Mouse (Mus musculus) intestine, postnatal 0 days (tissue): ENCODE measurements around the gene Slc18a3. TPM values are rescaled to one million over a fixed set of nuclear protein-coding genes. Genes with fewer than 3 reads are reported as not detected.
A peak's percentile ranks its signal among the peaks of the same experiment; 100 is the strongest.

ENCODE experiments used
- ATAC-seq: fragments of 200-750 bp; cut with Nextera tagmentation; 2 replicates; pipeline ENCODE4 v1.8.0; 2017; ENCODE audit warnings: mild to moderate bottlenecking, moderate TSS enrichment, moderate library complexity
- H3K27ac ChIP-seq: fragments of 300-500 bp; sonication (generic); 2 replicates; pipeline ENCODE4 v1.5.1; 2014; ENCODE audit warnings: mild to moderate bottlenecking, low read depth, low read length, moderate library complexity
- H3K27me3 ChIP-seq: fragments of 300-500 bp; sonication (generic); replicated peaks from 2 replicates; pipeline ENCODE4 v1.6.1; 2014; ENCODE audit warnings: low read length, mixed read lengths; ENCODE audit not compliant: control insufficient read depth, insufficient read depth
- H3K36me3 ChIP-seq: fragments of 300-500 bp; sonication (generic); 2 replicates; pipeline ENCODE4 v1.6.1; 2014; ENCODE audit warnings: mild to moderate bottlenecking, moderate library complexity; ENCODE audit not compliant: control insufficient read depth, insufficient read depth
- H3K4me1 ChIP-seq: fragments of 300-500 bp; sonication (generic); replicated peaks from 2 replicates; pipeline ENCODE4 v1.6.1; 2014; ENCODE audit warnings: antibody characterized with exemption, low read length, mixed read lengths; ENCODE audit not compliant: control insufficient read depth, insufficient read depth
- H3K4me2 ChIP-seq: fragments of 300-500 bp; sonication (generic); replicated peaks from 2 replicates; pipeline ENCODE4 v1.6.1; 2014; ENCODE audit warnings: low read depth, mild to moderate bottlenecking, moderate library complexity
- H3K4me3 ChIP-seq: fragments of 300-500 bp; sonication (generic); 2 replicates; pipeline ENCODE4 v1.5.1; 2014; ENCODE audit warnings: low read depth, low read length
- H3K9ac ChIP-seq: fragments of 300-500 bp; sonication (generic); 2 replicates; pipeline ENCODE4 v1.6.1; 2014; ENCODE audit warnings: mild to moderate bottlenecking, low read depth, low read length
- H3K9me3 ChIP-seq: fragments of 300-500 bp; sonication (generic); 2 replicates; pipeline ENCODE4 v1.6.1; 2016; ENCODE audit warnings: mixed run types; ENCODE audit not compliant: control insufficient read depth
- CTCF ChIP-seq: sonication (generic); IDR thresholded peaks from 2 replicates; pipeline ENCODE4 v1.5.1; 2016; ENCODE audit warnings: low read depth, mild to moderate bottlenecking, control low read depth, antibody characterized with exemption, moderate library complexity
- WGBS: fragments of 180-500 bp; shearing (Covaris S2); extraction: QIAGEN DNeasy Blood & Tissue Kit; methylation state at CpG from one replicate; pipeline ENCODE4 v1.1.7; 2014; 5-methylcytosine and 5-hydroxymethylcytosine counted together
- polyA plus RNA-seq: library from polyadenylated mRNA; unstranded; fragments of >200 nt; fragmentation: Nextera tagmentation; extraction: Ambion mirVana; gene quantifications from 2 replicates; pipeline ENCODE4 v1.2.1, GENCODE M21; 2015

Gene Slc18a3
- polyA plus RNA-seq, 1 experiment from 2014 or later: 5.8 TPM

DNA sequence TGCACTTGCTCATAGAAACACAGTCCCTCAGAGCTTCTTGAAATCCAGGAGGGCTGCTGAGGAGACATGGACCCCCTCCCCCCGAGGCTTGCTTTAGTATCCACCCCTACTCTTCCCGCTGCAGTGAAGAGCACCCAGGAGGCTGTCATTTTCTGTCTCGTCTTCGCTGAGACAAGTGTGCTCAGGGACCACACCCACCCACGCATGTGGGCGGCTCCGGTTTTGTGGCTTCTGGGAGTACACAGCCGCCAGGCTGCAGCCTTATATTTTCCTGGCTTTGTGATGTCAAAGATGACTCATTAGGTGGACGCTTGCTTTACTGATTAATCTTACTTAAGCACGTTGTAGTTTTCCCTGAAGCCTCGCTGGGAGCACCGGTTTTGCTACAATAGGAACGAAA is 27.9 kb upstream of the Slc18a3 start:
- H3K4me3 ChIP-seq: 0 out of 2 replicates have a peak overlapping the region, but pooled peaks have one; percentile 7
- no peak for TF ChIP-seq CTCF
- peak overlapping the region; percentile 47 for H3K4me2 ChIP-seq
- H3K36me3 ChIP-seq: no peaks in the 10 kb centered on the region
- no peak overlapping the region for H3K9ac ChIP-seq
- no peak for ATAC-seq
- 0 out of 2 replicates have a peak, but pooled peaks cover 4% of the 10 kb centered on the region for H3K27me3 ChIP-seq
- H3K9me3 ChIP-seq: no peaks in the 10 kb centered on the region
- WGBS: 4% methylated on average over 13 of the region's 13 CpGs
- H3K27ac ChIP-seq: no peak overlapping the region
- H3K4me1 ChIP-seq: no peaks in the 10 kb centered on the region

DNA sequence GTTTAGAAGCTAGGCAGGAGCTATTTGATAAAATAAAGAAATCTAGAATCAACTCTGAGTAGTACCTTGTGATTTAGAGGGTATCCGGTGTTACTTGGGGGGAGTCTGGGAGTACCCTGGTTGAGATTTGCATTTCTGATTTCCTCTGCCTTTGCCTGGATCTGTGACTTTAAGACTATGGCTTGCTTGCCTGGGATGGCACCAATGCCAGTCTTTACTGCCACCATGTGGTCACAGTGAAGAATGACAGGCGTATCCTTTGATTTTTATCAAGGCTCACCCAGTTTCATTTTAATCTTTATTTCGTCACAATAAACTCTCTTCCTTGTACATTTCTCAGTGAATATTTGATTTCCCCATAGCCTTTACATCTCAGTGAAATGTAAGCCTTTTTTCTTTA is 17.4 kb upstream of the Slc18a3 start:
- no peak overlapping the region for H3K9ac ChIP-seq
- no peak overlapping the region for H3K27ac ChIP-seq
- H3K27me3 ChIP-seq: no peaks in the 10 kb centered on the region
- ATAC-seq: no peak
- no peaks in the 10 kb centered on the region for H3K9me3 ChIP-seq
- H3K4me2 ChIP-seq: no peak overlapping the region
- H3K4me3 ChIP-seq: no peak overlapping the region
- H3K4me1 ChIP-seq: no peaks in the 10 kb centered on the region
- no peaks in the 10 kb centered on the region for H3K36me3 ChIP-seq
- TF ChIP-seq CTCF: peak; percentile 93
- 8% methylated on average over 3 of the region's 3 CpGs for WGBS

DNA sequence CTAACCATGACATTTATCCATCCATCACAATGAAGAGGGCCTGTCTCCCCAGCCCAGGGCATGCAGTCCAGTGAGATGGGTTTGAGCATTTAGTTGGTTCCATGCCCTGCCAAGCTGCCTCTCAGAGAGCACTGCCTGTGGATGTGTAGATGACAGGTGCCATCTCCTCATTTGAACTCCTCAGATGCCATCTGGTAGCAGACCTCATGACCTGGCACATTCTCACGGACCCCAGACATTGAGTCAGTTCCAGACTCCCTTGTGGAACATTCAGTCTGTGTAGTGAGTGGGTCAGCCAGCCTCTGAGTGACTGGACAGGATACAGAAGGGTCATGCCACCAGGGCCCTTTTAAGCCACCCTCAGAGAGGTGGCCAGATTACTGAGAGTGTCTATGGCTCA is 12.9 kb upstream of the Slc18a3 start:
- no peak overlapping the region for H3K9ac ChIP-seq
- 57% methylated on average over 1 of the region's 1 CpGs for WGBS

DNA sequence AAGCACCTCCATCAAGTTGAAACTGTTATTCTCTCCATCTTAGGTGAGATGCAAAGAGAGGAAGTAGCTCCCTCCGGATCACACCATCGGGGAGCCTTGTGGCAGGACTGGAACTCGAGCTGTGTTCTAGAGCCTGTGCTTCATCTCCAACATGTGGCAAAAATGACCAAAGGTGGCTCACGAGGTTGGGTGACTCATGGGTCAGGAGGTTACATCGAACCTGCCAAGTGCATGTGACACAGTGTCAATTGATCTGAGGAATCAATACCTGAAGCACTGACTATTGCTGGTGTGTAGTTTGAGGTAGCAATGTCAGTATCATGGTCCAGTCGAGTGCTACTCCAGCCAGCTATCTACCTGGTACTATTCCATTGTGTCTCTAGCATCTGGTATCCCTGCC is 11.9 kb upstream of the Slc18a3 start:
- Histone ChIP-seq H3K27ac (no peak overlapping the region), H3K4me2 (no peak overlapping the region), H3K4me1 (no peaks in the 10 kb centered on the region), H3K9me3 (no peaks in the 10 kb centered on the region), H3K4me3 (no peak overlapping the region), H3K9ac (no peak overlapping the region), H3K36me3 (no peaks in the 10 kb centered on the region), H3K27me3 (no peaks in the 10 kb centered on the region)
- 64% methylated on average over 6 of the region's 6 CpGs for WGBS
- TF ChIP-seq CTCF: no peak
- ATAC-seq: peak; percentile 25; the same call in 1 of the 2 replicates

More for the DNA sequence above, 12.9 kb upstream of the Slc18a3 start:
- ATAC-seq: no peak
- H3K4me2 ChIP-seq: no peak overlapping the region
- H3K4me3 ChIP-seq: no peak overlapping the region
- H3K9me3 ChIP-seq: no peaks in the 10 kb centered on the region
- H3K36me3 ChIP-seq: no peaks in the 10 kb centered on the region
- H3K27me3 ChIP-seq: no peaks in the 10 kb centered on the region
- no peaks in the 10 kb centered on the region for H3K4me1 ChIP-seq
- H3K27ac ChIP-seq: no peak overlapping the region
- TF ChIP-seq CTCF: no peak

GRCm38 (mm10) chr14:32472996-32473395 is 8.3 kb upstream of the Slc18a3 start:
- Histone ChIP-seq H3K27me3 (no peaks in the 10 kb centered on the region), H3K9ac (no peak overlapping the region), H3K27ac (no peak overlapping the region), H3K9me3 (no peaks in the 10 kb centered on the region), H3K36me3 (no peaks in the 10 kb centered on the region), H3K4me2 (no peak overlapping the region), H3K4me3 (no peak overlapping the region), H3K4me1 (no peaks in the 10 kb centered on the region)
- ATAC-seq: no peak
- TF ChIP-seq CTCF: peak; percentile 92
- 9% methylated on average over 4 of the region's 4 CpGs for WGBS

DNA sequence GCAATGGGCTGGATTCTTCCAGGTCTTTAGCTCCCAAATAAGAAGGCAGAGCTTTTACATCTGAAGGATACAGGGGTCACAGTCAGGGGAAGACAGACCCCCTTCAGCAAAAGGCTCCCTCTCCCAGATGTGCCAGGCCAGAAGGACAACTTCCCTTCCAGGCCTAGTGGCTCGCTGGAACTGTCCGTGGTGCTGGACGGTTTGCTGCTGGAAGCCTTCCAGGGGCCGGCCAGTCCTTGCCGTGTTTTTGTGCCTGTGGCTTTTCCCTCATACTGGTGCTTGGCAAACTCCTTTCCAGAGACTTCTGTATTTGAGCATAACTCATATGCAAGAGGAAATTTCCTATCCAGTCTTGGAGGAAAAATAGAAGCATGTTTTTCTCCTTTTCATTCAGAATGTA is 3.0 kb upstream of the Slc18a3 start:
- Histone ChIP-seq H3K9me3 (no peaks in the 10 kb centered on the region), H3K4me3 (no peak overlapping the region), H3K4me1 (no peaks in the 10 kb centered on the region), H3K27me3 (peaks cover 47% of the 10 kb centered on the region), H3K9ac (no peak overlapping the region), H3K27ac (no peak overlapping the region), H3K36me3 (no peaks in the 10 kb centered on the region), H3K4me2 (no peak overlapping the region)
- WGBS: 6% methylated on average over 5 of the region's 5 CpGs
- no peak for ATAC-seq
- no peak for TF ChIP-seq CTCF

DNA sequence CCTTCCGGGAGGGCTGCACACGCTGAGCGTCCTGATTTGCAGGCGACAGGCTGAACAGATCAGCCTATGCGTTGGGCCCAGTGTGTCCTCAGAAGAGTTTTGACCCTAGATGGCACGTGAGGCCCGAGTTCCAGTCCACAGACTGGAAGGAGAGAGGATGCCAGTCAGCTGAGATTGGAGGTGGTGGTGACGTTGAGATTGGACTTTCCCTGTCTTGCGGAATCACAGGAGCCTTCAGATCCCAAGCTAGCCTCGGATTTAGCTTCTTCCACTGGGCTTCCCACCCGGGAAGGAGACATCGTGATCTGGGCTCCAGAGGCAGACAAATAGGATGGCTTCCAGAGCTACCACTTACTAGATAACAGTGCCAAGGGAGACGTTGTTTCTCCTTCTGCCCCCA is 1.2 kb upstream of the Slc18a3 start, which contains the start of gene Chat:
Gene Chat, minus strand, starts transcription at position 101 of the 400 bp plus-strand sequence.
- 17% methylated on average over 13 of the region's 13 CpGs for WGBS

More for the DNA sequence above, 1.2 kb upstream of the Slc18a3 start, which contains the start of gene Chat:
- no peak within 1 kb of the TSS for H3K9ac ChIP-seq
- H3K27ac ChIP-seq: no peak within 1 kb of the TSS
- no peaks in the 10 kb centered on the region for H3K4me1 ChIP-seq
- no peak for ATAC-seq
- no peaks in the 10 kb centered on the region for H3K9me3 ChIP-seq
- H3K27me3 ChIP-seq: peaks cover 65% of the 10 kb centered on the region
- no peaks in the 10 kb centered on the region for H3K36me3 ChIP-seq
- H3K4me2 ChIP-seq: peak within 1 kb of the TSS; percentile 50
- H3K4me3 ChIP-seq: peak within 1 kb of the TSS; percentile 27
- no peak for TF ChIP-seq CTCF
